Mouse (Mus musculus): ENCODE results near the gene Fabp7. TPM values are rescaled to one million over a fixed set of nuclear protein-coding genes. Genes with fewer than 3 reads are reported as not detected.

The Fabp7 gene
- total and polyA plus RNA-seq, 2 experiments: 0.59 to 10.0 TPM

DNA sequence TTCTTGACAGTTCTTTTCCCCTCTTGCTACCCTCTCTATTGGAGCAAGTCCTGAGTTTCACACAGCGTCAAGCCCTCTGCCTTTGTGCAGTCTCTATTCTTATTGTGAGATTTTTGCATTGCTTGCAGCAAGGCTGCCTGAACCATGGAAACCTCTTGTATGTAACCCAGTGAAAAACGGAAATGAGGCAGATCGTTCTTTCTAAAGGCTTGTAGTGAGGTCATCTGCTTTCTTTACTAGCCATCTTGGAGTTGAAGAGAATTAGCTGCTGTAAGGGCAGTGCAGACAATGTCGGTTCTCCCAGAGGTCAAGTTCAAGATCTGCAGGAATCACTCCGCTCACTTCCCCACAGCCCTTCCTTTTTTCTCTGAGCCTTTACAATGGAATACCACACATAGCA lies 44.0 kb downstream of the Fabp7 start:
- no peaks in the 10 kb centered on the region for H3K4me1 ChIP-seq (ENCODE audit: control insufficient read depth, insufficient read depth, low read length)
- no peaks in the 10 kb centered on the region for H3K36me3 ChIP-seq (ENCODE audit: control insufficient read depth, insufficient read depth, low read length)
- H3K79me2 ChIP-seq (ENCODE audit: control insufficient read depth, insufficient read depth, low read length): no peaks in the 10 kb centered on the region
- WGBS: 69% methylated on average over 5 of the region's 5 CpGs
- no peak overlapping the region for H3K4me3 ChIP-seq (ENCODE audit: insufficient read depth, low read depth, low read length)
- TF ChIP-seq CTCF (IDR thresholded peaks at IDR 0.05; ENCODE audit: low read depth, low read length) (no peak), POLR2A (IDR thresholded peaks at IDR 0.05; ENCODE audit: extremely low read depth, insufficient read depth, low read length) (no peak)
- H3K27ac ChIP-seq (replicated peaks; ENCODE audit: insufficient read depth, low read depth, low read length): no peak overlapping the region
- H3K27me3 ChIP-seq (ENCODE audit: control insufficient read depth, insufficient read depth, low read length): no peaks in the 10 kb centered on the region
- DNase-seq (ENCODE audit: extremely low read depth, low read depth, low spot score): peak; percentile 30
- no peak overlapping the region for H3K9ac ChIP-seq (ENCODE audit: low read depth, low read length)

GRCm38 (mm10) chr10:57829621-57830020 lies 44.9 kb downstream of the Fabp7 start:
- H3K4me1 ChIP-seq (ENCODE audit: control insufficient read depth, insufficient read depth, low read length): no peaks in the 10 kb centered on the region
- 90% methylated on average over 3 of the region's 3 CpGs for WGBS
- H3K4me3 ChIP-seq (ENCODE audit: insufficient read depth, low read depth, low read length): no peak overlapping the region
- H3K27ac ChIP-seq (replicated peaks; ENCODE audit: insufficient read depth, low read depth, low read length): no peak overlapping the region
- TF ChIP-seq POLR2A (IDR thresholded peaks at IDR 0.05; ENCODE audit: extremely low read depth, insufficient read depth, low read length) (no peak), CTCF (IDR thresholded peaks at IDR 0.05; ENCODE audit: low read depth, low read length) (no peak)
- H3K36me3 ChIP-seq (ENCODE audit: control insufficient read depth, insufficient read depth, low read length): no peaks in the 10 kb centered on the region
- H3K9ac ChIP-seq (ENCODE audit: low read depth, low read length): no peak overlapping the region
- H3K79me2 ChIP-seq (ENCODE audit: control insufficient read depth, insufficient read depth, low read length): no peaks in the 10 kb centered on the region
- H3K27me3 ChIP-seq (ENCODE audit: control insufficient read depth, insufficient read depth, low read length): no peaks in the 10 kb centered on the region
- no peak for DNase-seq (ENCODE audit: extremely low read depth, low read depth, low spot score)

DNA sequence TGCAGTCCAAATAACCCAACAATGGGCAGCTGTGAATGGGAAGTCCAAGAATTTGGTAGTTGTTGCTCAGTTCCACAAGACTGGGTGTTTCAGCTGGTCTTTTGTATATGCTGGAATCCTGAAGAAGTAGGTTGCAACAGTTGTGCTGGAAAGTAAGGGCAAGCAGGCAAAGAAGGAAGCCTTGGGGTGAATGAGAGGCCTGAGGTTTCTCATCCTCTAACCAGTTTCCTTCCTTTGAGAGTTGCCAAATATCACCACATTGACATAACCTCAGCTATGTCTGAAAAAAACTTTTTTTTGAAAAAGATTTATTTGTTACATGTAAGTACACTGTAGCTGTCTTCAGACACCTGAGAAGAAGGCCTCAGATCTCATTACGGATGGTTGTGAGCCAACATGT lies 50.4 kb downstream of the Fabp7 start:
- 94% methylated on average over 1 of the region's 1 CpGs for WGBS
- TF ChIP-seq POLR2A (IDR thresholded peaks at IDR 0.05; ENCODE audit: extremely low read depth, insufficient read depth, low read length) (no peak), CTCF (IDR thresholded peaks at IDR 0.05; ENCODE audit: low read depth, low read length) (no peak)
- Histone ChIP-seq H3K4me3 (ENCODE audit: insufficient read depth, low read depth, low read length) (no peak overlapping the region), H3K9ac (ENCODE audit: low read depth, low read length) (no peak overlapping the region), H3K4me1 (ENCODE audit: control insufficient read depth, insufficient read depth, low read length) (no peaks in the 10 kb centered on the region), H3K27me3 (ENCODE audit: control insufficient read depth, insufficient read depth, low read length) (no peaks in the 10 kb centered on the region), H3K79me2 (ENCODE audit: control insufficient read depth, insufficient read depth, low read length) (no peaks in the 10 kb centered on the region), H3K27ac (replicated peaks; ENCODE audit: insufficient read depth, low read depth, low read length) (no peak overlapping the region), H3K36me3 (ENCODE audit: control insufficient read depth, insufficient read depth, low read length) (no peaks in the 10 kb centered on the region)
- DNase-seq (ENCODE audit: extremely low read depth, low read depth, low spot score): peak; percentile 15

DNA sequence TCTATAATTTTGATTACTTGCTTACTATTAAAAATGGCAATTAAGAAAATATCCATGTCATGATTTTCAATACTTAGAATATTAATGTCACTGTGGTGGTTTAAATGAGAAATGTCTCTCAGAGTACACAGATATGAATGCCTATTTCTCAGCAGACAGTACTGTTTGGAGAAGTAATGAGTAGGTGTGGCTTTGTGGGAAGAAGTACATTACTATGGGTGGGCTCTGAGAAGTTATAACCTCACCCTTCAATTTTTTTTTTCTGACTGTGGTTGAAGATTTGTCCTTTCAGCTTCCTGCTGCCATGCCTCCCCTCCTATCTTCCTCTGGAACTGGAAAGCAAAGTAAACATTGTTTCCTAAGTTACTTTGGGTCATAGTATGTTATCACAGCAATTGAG lies 51.3 kb downstream of the Fabp7 start:
- Histone ChIP-seq H3K27ac (replicated peaks; ENCODE audit: insufficient read depth, low read depth, low read length) (no peak overlapping the region), H3K27me3 (ENCODE audit: control insufficient read depth, insufficient read depth, low read length) (no peaks in the 10 kb centered on the region), H3K36me3 (ENCODE audit: control insufficient read depth, insufficient read depth, low read length) (no peaks in the 10 kb centered on the region), H3K4me3 (ENCODE audit: insufficient read depth, low read depth, low read length) (no peak overlapping the region), H3K9ac (ENCODE audit: low read depth, low read length) (no peak overlapping the region), H3K4me1 (ENCODE audit: control insufficient read depth, insufficient read depth, low read length) (no peaks in the 10 kb centered on the region), H3K79me2 (ENCODE audit: control insufficient read depth, insufficient read depth, low read length) (no peaks in the 10 kb centered on the region)
- TF ChIP-seq CTCF (IDR thresholded peaks at IDR 0.05; ENCODE audit: low read depth, low read length) (no peak), POLR2A (IDR thresholded peaks at IDR 0.05; ENCODE audit: extremely low read depth, insufficient read depth, low read length) (no peak)
- peak; percentile 21 for DNase-seq (ENCODE audit: extremely low read depth, low read depth, low spot score)

Other genes starting within 250 kb of the Fabp7 start
- 0.46 and 0.87 TPM in 2 replicates for gene Pkib, start 152.9 kb upstream of the Fabp7 start, total RNA-seq (2014; rRNA removed)
- gene Pkib, start 152.9 kb upstream of the Fabp7 start, polyA plus RNA-seq (2012; rRNA removed): 0.05 and 0.09 TPM in 2 replicates
- gene Smpdl3a, start 9.5 kb downstream of the Fabp7 start, total RNA-seq (2014; rRNA removed): 56.2 and 69.3 TPM in 2 replicates
- gene Smpdl3a, start 9.5 kb downstream of the Fabp7 start, polyA plus RNA-seq (2012; rRNA removed): 45.8 and 50.7 TPM in 2 replicates